Mouse (Mus musculus): Measurements from ENCODE around the gene Adamtsl1.
A peak's percentile ranks its signal among the peaks of the same experiment; 100 is the strongest.

The Adamtsl1 gene

DNA sequence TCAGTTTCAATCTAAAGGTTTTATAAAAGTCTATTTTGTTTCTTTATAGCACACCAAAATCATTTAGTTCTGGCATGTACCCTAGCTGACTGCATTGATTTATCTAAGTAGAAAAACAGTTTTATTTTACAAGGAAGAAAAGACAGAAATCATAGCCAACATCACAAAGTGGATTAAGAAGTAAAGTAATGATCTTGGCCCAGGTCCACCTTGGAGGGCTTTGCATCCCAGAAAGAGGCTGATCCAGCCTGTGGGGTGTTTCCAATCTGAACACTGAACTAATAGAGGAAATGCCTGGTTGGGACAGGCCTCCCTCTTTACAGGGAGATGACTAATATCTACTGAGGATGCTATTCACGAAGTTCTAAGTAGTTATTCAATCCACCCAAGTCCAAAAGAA, 163.6 kb downstream of the Adamtsl1 start:
- peak; percentile 22 for DNase-seq

DNA sequence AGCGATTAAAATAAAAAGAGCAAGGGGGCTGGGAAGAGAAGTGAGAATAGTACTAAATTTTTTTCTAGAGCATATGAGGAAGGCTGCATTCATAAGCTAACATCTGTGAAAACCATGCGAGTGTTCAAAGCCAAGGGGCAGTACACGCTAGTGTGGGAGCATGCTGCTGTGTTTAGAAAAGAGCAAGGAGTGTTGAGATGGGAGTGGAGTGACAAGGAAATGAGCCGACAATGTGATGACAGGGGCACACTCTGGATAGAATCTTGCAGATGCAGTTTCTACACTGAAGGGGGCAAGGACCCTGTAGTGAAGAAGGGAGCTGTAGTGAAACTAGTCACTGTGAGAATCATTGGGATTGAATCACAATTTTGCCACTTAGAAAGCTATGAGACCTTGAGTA, 172.2 kb downstream of the Adamtsl1 start:
- DNase-seq = no peak

DNA sequence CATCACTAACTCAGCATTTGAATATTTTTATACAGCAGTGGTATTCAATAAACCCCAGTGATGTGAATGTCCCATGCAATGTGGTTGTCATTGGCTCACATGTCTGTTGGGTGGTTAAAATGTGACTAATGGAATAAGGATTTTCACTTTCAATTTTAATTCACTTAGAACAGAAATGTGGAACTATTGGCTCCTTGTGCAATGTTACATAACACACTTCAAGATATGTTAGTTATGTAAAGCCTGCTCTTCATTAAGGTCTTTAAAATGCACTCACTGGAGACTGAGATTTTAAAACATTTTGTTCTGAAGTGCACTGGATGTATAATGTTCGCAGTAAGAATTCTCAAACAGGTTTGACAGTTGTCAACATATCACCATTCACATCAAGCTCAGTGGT, 181.3 kb downstream of the Adamtsl1 start:
- no peak for DNase-seq

DNA sequence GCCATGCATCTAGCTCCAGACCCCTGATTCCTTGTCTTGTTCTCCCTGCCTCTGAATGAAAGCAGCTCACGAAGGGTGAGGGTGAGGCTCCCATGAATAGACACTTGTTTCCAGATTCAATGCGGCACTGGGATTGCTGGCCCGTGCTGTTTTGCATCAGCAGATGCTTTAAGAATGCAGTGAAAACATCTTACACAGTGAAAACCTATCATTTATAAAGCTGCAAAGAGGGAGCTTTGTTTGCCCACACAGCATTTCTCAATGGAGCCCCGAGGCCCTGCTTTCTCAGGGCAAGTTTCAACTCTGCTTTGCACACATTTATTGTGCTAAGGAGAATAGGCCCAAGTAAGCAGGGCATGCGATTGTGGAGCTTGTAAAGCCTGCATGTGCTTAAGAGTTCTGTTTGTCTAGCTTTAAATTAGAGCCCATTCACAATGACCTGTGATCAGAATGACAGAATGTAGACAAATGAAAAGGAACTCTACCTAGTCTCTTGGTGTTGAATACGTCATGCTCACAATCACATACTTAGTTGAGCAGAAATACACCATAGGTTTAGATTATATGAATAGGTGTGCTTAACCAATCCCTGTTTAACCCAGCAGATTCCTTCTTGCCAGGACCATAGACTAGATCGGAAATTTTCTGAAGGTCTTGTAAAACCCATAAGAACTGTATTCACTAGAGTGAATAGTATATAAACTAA, 193.5 kb downstream of the Adamtsl1 start:
- DNase-seq = no peak

DNA sequence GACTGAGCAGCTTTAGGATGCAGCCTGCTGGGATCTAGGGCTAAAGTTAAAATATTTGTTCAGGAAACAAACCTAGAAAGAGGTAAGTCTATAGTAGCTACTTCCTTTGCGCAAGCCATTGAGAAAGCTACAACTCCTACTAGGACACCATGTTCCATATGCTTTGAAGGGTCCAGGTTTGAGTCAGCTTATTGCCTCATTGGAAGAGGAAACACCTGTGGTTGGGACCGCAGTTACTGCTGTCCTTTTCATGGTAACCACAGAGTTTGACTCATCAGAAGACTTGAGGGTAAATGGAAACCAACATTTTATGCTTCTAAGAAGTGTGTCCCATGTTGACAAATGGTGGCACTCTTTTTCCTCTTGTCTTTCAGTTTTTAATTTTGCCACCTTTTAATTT, 195.7 kb downstream of the Adamtsl1 start:
- DNase-seq = no peak

DNA sequence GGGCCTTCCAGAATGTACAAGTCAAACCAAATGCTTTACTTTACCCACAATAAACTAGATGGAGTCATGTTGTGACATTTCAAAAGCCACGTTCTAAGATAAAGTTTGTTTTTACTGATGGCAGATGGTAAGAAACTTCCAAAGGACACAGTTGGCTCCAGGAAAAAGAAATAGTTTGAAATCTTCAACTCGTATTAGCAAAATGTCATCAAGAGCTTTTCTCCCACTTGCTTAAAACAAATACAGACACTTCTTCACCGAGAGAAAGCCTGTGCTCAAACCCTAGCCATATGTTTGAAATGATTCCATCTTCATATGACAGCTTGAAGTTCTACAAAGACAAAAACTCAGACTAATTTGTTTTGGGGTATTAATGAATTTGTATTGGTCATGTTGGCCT, 211.0 kb downstream of the Adamtsl1 start:
- no peak for DNase-seq

DNA sequence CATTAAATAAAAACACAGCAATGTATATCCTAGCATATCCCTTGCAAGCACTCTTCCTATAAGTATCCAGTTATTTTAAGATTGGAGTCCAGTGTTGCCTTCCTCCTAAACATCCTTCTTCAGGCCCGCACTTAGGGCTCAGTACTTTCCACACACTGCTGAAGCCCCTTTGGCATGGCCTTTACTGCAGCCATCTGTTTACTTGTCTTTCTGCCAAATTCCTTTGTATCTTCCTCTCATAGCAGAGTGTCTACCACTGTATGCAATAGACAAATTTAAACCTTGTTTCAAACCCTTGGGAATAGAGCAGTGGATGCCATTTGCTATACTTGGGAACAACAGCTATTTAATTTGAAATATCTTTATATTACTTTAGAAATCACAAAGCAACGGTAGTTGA, 213.8 kb downstream of the Adamtsl1 start:
- no peak for DNase-seq

DNA sequence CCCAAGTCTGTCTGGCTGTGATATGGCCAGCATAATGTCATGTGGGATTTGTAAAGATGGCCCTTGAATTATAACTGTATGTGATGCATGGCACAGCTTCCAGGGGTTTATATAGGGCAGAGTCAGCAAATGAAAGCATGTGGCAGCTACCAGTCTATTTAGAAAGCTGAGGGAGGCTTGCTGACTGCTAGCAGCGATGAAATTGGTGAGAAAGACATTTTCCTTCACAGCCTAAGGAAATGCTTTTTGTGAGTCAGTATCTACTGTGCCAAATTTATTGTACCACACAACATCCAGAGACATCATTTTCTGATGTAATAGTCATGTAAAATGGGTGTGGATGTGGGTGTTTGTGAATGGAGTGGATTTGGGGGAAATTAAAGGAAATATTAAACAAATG, 214.4 kb downstream of the Adamtsl1 start:
- DNase-seq = no peak

DNA sequence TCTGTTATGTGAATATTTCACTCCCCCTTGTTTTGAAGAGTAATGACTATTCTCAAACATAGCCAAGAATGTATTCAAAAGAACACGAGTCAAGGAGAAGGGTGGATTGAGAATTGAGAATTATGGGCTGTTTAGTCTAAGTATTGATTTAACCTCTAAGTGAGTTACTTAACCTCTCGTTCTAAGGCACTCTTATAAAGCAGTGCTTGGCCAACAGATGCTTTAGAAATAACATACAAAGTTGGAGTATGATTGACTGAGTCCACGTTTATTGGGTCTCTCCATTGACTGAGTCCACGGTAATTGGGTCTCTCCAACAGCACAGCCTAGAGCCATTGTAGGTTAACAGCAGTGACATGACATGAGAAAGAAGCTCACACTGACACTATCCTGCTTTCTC, 226.5 kb downstream of the Adamtsl1 start:
- no peak for DNase-seq

DNA sequence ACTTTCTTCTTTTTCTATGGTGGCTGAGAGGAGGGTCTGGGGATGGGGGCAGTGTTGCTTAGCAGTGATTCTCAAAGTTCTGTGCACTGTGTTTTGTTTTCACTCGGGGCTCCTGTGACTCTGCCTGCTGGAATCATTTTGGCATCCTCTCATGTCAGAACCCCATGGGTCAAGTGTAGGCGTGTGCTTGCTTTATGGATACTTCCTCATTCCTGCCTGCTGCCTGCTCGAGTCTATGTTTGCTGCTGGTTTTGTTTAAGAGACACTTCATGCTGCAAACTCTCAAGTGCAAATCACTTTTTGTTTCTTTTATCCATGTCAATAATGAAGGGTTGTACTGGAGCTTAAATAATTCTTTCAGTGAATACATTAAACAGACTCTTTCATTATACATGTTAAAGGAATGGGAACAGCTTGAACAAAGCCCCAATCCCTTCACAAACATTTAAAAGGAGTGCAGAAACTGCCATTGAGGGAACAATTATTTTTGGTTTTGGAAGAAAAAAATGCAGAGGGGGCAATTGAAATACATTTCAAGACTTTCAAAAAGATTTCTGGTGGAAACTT, 227.9 kb downstream of the Adamtsl1 start:
- peak; percentile 20 for DNase-seq

DNA sequence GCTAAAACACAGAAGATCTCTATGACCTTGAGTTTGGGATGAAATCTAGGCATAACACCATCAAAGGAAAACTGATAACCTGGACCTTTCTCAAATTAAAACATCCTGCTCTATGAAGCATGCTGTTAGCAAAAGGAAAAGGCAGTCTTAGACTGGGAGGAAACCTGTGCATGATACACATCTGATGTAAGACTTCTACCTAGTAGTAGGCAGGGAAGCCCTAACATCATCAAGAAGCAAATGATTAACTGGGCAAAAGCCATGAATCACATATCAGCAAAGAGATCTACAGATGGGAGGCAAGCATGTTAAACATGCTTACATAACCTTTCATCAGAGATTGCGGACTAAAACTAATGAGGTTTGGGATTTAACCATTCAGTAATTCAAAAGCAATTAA, 229.5 kb downstream of the Adamtsl1 start:
- DNase-seq = no peak

DNA sequence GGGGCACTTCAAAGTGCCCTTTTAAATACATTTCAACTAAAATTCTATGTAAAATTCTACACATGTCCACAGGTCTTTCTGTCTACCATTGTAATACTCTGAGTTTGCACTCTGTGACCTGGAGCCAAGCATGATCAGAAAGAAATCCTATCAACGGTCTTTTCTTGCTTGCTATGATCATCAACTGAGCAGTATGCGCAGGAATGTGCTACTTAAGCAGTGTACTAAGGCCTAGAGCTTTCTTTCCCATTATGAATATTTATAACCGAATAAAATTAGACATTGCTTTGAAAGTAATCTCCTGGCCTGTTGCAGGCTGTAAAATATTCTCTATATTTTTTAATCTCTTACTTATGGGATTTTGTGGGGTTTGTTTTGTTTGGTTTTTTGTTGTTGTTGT, 248.7 kb downstream of the Adamtsl1 start:
- DNase-seq = no peak

DNA sequence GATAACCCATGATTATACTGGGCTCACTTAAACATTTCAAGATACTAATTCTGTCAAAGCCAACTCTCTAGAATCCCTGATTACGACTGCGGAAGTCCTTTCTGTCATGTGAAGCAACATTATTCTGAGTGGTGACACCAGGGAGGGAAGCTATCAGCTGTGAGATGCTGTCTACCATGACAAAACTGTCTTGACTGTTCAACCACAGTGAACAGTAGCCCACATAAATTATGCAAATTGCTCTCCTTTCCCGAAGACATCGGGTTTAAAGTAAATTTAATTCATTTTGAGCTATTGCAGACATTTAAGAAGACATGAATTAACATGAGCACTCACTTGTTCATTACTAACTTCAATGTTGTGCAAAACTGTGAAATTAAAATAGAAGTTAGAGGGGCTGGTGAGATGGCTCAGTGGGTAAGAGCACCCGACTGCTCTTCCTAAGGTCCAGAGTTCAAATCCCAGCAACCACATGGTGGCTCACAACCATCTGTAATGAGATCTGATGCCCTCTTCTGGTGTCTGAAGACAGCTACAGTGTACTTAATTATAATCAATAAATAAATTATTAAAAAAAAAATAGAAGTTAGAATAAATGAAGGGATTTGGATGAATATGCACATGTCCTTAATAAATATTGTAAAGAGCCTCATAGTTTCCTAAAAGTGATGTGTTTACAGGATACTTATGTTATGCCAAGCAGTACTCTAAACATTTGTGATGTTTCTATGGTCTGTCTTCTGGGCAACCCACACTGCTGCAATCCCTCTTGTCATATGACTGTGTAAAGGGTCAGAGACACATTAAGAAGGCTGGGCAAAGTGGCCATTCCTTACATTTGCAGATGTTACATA, 249.4 kb downstream of the Adamtsl1 start:
- DNase-seq = no peak

DNA sequence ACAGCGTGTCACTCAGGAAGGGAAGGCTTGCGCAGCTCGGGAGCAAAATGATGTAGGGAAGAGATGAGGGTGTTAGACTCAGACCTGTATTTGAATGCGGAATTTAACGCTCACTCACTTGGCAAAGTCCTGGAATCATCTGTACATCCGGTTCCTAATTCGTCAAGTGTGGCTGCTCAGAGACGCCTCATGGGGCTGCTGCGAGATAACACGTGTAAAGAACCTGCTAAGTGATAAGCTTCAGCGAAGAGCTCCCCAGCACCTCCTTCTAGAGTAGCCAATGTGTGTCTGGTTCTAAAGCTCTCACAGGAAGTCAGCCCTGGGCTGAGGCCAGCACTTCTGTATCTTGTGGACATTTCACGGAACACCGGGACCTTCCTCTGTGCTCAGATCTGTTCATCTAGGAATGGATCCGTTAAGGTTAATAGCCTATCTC, 250.1 kb downstream of the Adamtsl1 start:
- DNase-seq = peak; percentile 9

DNA sequence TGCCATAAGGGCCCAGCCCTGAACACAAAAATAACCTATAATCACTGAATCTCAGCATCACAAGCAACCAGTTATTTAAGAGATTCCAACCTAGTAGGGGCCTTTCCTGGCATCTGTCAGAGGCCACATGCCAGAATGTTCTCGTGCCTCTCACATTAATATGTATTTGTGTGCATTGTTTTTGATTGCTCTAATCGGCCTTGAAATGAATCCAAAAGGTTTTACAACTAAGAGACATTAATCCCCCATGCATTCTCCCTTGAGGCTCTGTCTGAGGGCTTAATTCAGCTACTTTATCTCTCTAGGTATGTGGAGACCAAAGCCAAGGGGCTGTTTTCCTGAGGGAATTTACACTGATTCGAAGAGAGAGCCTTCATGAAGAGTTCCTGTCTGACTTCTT, 250.5 kb downstream of the Adamtsl1 start:
- no peak for DNase-seq

DNA sequence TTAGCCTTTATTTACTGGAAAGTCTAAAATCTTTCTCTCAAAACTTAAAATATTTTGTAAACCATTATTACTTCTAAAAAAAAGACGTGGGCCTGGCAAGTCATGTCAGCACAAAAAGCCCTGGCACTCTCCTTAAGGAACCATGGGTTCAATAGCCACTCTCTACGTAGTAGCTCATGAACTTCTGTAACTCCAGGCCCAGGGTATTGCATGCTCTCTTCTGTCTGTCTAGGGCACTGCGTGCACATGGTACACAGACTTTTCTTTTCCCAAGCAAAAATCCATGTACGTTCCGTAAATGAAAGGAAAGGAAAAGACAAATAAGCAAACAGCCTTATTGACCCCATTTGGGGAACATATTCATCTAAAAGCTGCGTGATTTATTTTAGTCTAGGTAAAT, 253.7 kb downstream of the Adamtsl1 start:
- no peak for DNase-seq

DNA sequence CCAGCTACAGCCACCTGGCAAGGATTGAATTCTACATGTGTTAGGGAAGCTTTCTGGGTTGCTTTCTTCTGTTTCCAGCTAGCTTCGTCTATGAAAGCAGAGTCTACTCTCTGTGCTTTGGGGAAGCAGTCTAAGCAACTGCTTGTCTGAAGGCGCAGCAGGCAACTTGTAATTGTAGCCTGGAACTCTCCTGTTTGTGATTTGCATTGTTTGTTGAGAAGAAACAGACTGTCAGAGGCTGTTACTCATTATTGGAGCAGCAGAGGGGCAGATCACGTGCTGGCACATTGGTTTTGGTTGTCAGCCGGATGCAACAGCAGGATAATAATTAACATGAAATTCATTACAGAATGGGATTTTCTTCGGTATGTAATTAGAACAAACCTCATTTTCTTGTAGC, 254.1 kb downstream of the Adamtsl1 start:
- DNase-seq = peak; percentile 62

DNA sequence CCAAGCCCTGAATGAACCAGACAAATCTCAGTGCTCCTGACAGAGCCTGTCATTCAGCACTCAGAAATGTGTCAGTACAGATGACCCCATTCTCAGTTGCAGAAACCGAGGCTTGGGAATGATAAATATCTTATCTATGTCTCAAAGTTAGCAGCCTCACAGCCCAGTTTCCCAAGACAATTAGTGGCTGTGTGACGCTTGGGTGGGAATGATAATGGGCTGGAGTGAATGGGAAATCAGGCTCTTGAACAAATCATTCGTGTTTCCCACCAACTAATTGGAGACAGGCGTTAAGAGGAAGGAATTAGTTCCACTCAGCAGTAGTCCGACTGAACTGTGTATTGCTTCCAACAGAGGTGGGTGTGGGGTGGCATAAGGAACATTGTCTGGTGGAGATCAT, 268.5 kb downstream of the Adamtsl1 start:
- DNase-seq = no peak

DNA sequence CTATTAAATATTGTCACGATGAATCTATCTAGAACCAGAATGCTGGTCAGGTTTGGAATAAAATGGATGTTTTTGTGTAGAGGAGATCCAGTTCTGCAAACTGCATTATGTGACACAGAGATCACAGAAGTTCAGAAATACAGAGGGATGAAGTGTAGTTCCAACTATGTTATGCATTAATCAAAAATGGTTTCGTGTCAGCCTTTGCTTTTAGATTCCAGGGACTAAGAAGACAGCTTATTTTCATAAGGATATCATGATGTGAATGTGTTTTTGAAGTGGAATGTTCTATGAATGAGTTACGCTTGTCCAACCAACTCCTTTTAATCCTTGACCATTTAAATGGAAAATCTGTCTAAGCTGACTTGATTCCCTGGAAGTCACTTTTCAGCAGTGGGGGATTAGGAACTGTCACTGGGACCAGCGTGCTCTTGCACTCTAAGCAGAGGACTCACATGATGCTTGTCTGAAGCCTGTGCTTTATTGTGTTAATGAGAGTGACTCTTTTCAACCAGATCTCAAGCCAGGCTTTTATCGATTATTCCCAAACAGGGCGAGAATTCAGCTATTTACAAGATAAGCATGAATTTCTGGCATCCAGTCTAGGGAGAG, 269.9 kb downstream of the Adamtsl1 start:
- DNase-seq = no peak

DNA sequence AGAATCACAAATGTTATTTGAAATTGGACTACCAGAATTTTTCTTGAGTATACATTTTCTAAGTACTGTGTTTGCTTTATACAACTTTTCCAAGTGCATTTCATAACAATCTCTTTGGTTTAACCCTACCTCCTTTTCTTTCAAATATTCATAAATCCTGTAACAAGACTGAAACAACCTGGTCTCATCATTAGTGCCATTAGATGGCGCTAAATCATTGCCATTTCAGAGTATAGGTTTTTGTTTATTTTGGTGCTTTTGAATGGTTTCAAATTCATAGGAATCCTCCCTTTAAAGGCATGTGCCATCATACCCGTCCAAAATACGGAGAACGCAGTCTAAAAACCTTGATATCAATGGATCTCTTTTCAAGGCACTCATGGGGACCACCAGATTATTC, 270.5 kb downstream of the Adamtsl1 start:
- no peak for DNase-seq

DNA sequence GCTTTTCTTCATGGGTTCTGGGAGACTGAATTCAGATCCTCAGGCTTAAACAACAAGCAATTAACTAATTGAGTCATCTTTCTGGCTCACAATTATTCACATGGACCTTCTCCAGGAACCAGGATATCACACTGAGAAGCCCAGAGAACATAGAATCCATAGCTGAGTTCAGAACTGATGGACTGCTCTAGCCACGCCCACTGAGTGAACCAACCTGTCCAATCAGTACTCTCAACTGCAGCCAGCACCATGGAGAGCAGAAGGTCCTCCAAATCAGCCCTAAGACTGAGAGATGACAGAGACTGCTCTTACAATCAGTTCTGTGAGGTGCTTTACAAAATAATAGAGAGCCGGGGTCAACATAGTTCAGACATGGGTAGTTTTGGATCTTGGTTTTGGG, 276.3 kb downstream of the Adamtsl1 start:
- DNase-seq = peak; percentile 47

DNA sequence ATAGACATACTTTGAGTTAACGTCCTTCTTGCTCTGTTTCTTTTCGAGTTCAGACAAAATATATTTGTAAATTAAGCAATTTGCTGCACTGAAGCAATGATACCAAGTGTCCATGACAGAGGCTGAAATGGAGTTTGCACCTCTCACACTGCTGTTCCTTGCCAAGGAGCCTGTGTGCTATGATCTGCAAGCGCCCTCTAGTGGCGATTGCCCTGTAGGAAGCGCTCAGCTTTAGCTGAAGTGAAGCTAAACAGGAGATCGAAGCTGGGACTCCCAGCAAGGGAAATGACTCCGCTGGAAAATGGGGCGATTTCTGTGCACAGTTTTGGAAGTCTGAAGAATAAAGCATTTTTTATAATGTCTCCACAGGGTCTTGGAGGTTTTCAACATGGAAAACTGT, 287.8 kb downstream of the Adamtsl1 start:
- DNase-seq = peak; percentile 89

DNA sequence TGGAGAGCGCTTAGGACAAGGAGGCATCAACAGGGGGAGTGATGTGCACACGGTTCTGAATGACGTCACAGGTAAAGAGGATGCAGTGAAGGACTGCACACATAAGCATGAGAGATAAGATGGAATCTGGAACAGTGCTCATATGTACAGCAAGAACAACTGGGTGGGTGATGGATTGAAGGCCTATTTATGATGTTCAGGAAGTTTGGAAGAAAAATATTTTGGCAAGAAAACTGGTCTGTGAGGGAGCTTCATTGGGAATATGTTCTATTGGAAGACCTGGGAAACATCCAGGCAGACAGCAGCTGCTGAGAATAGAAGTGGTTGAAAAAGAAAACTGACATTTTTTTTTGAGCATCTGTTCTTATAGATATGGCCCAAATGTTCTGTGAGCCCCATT, 300.4 kb downstream of the Adamtsl1 start:
- DNase-seq = no peak

DNA sequence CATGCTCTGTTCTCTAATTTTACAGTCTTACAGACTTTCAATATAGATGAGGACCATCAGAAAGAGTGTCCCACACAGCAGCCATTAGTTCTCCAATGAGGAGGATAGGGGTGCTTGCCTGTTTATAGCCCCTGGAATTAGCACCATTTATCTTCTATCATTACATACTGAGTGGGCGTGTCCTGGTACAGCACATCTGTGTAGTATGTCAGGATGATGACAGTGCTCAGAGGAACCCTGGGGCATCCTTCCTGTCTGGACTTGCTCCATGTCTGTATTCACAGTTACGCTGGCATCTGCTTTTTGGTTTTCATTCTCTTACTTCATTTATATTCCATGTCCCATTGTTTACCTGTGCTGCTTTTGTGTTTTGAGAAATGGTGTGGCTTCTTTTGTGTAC, 304.5 kb downstream of the Adamtsl1 start:
- DNase-seq = no peak

All from kidney, postnatal 10 days (tissue).